Comparison of ENCODE assay signal across 9 mouse cellular contexts in the genomic region with DNA sequence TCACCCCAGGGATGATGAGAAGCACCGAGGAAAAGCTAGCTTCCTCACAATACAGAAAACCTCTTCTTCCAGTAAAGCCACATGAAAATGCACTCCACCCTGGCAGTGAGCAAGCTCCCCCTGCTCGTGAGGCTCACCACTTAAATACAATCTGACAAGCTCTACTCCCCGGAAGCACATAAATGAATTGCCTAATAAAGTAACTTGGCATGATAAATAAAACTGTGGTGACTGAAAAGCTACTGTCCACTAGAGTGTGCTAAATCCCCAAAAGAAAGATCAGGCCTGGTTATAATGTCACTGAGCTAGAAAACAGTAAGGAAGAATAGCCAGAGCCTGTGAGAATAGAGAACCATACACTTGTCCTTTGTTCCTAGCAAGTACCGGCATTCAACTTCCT. TPM values are rescaled to one million over a fixed set of nuclear protein-coding genes. Genes with fewer than 3 reads are reported as not detected.
DNase-seq lines count a peak whose midpoint lies in the region; ATAC-seq lines count a peak whose summit lies in the region.
"Had no signal": no experiment of that assay in that cellular context is flagged by ENCODE, and none has a peak within 500 bp of the region (broad histone marks: within the 10 kb centered on the region; RNA-seq: fewer than 3 reads in every experiment).

No protein-coding gene starts in this region.

- H3K9me3 ChIP-seq in midbrain, embryonic 14.5 days (ENCODE audit: control insufficient read depth, low read length): no peaks in the 10 kb centered on the region
- H3K9me3 ChIP-seq: G1E had no signal

- ATAC-seq in midbrain, embryonic 14.5 days (ENCODE audit: low FRiP score, low TSS enrichment): no peak; the same call in 1 of the 2 replicates

- H3K9ac ChIP-seq in midbrain, embryonic 14.5 days (replicated peaks; ENCODE audit: low read length): no peak overlapping the region

- H3K4me3 ChIP-seq in midbrain, embryonic 14.5 days (replicated peaks; ENCODE audit: low read depth, low read length): no peak overlapping the region

- no peaks in the 10 kb centered on the region for H3K36me3 ChIP-seq in midbrain, embryonic 14.5 days (ENCODE audit: control insufficient read depth, insufficient read depth, low read length)

- H3K4me1 ChIP-seq in midbrain, embryonic 14.5 days (ENCODE audit: control insufficient read depth, insufficient read depth, low read length): no peaks in the 10 kb centered on the region

- no peak overlapping the region for H3K4me2 ChIP-seq in midbrain, embryonic 14.5 days (ENCODE audit: low read length)

- H3K27me3 ChIP-seq in midbrain, embryonic 14.5 days (ENCODE audit: control insufficient read depth, insufficient read depth, low read length): no peaks in the 10 kb centered on the region

- 33% methylated on average over 4 of the region's 4 CpGs for WGBS in midbrain, embryonic 14.5 days

- intact Hi-C loops in left cerebral cortex, postnatal 25 days (cut with DNase I): loop anchor here (5.0 to 10.0 kb wide), 2 partner anchors 308 to 625 kb away; no protein-coding TSS in a partner anchor

- DNase-seq in cerebellum, adult 9-10 months: peak; percentile 69
- DNase-seq in cerebellum, adult 11 months: no peak
- peak; percentile 38 to 58 for DNase-seq in left cerebral cortex, postnatal 25 days (ENCODE audit: low spot score in 2 of 2)
- no peak for DNase-seq in left cerebral cortex, adult 8-10 months (ENCODE audit: low spot score in 2 of 2)
- peak; percentile 12 for DNase-seq in embryo, embryonic 9.5 days (ENCODE audit: extremely low spot score)
- peak; percentile 83 for DNase-seq in midbrain, embryonic 14.5 days
- no peak for DNase-seq in spleen, postnatal 4 days (ENCODE audit: low spot score in 2 of 2)
- DNase-seq in ovary, postnatal 36 days (ENCODE audit: low spot score): no peak

- H3K27ac ChIP-seq in midbrain, embryonic 14.5 days (replicated peaks; ENCODE audit: low read depth, low read length): 0 out of 2 replicates have a peak overlapping the region, but pooled peaks have one; percentile 2

RNA-seq across cellular contexts. Expression of a gene that starts 44.4 kb away (rescaled TPM):
- 10 to 100 TPM; 15.7 to 15.8 TPM for total RNA-seq in left cerebral cortex, postnatal 25 days (2021)
- total RNA-seq in left cerebral cortex, adult 8-10 months (2022): 10 to 100 TPM; 14.0 to 19.6 (median 17.7) TPM
- 43.0 and 45.3 TPM in 2 replicates for polyA plus RNA-seq in midbrain, embryonic 14.5 days (2014; fragmentation: Nextera tagmentation; extraction: Ambion mirVana)

Comparison
In these comparisons a context has a peak if more than half of its experiments do, and no peak if none do; other contexts are left out.
1. DNase-seq: peak in cerebellum, adult 9-10 months (single experiment), left cerebral cortex, postnatal 25 days (2 of 2), embryo, embryonic 9.5 days (single experiment) and midbrain, embryonic 14.5 days (single experiment); none in cerebellum, adult 11 months (single experiment), left cerebral cortex, adult 8-10 months (0 of 2), spleen, postnatal 4 days (0 of 2) and ovary, postnatal 36 days (single experiment).